Mouse (Mus musculus): ENCODE results near the gene Sec24d. TPM values are rescaled to one million over a fixed set of nuclear protein-coding genes. Genes with fewer than 3 reads are reported as not detected.

Sec24d gene
- polyA plus RNA-seq, 1 experiment from 2014 or later = 19.4 TPM

- Histone ChIP-seq H3K27me3 (ENCODE audit: low read depth, poor library complexity, severe bottlenecking) (no peaks in the 10 kb centered on the region), H3K4me3 (no peak overlapping the region), H3K27ac (no peak overlapping the region), H3K36me3 (no peaks in the 10 kb centered on the region), H3K9me3 (replicated peaks) (no peaks in the 10 kb centered on the region), H3K4me1 (no peaks in the 10 kb centered on the region)
- WGBS = 85% methylated on average over 4 of the region's 4 CpGs
- no peak for DNase-seq (ENCODE audit: low spot score)
Observed at GRCm38 (mm10) chr3:123258709-123259108, 8.5 kb upstream of the Sec24d start.

DNA sequence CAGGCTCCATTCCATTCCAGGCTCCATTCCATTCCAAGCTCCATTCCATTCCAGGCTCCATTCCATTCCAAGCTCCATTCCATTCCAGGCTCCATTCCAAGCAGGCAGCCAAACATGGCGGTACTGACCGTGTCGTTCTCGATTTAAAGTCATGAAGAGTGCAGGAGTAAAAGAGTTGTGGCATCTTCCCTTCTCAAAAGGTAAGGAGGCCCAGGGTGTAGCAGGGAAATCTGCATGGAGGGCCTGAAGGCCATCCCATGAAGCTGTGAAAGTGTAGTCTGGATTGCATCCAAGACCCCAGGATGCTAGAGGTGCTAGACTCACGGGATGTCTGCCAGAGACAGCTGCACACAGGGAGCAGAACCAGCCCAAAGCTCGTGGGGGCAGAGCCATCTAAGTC, 2.5 kb upstream of the Sec24d start:
- Histone ChIP-seq H3K9me3 (replicated peaks) (no peaks in the 10 kb centered on the region), H3K36me3 (no peaks in the 10 kb centered on the region), H3K27me3 (ENCODE audit: low read depth, poor library complexity, severe bottlenecking) (peaks cover 40% of the 10 kb centered on the region), H3K27ac (no peak overlapping the region), H3K4me1 (peaks cover 12% of the 10 kb centered on the region; the same call in 1 of the 2 replicates), H3K4me3 (0 out of 2 replicates have a peak overlapping the region, but pooled peaks have one; percentile 5)
- 69% methylated on average over 6 of the region's 6 CpGs for WGBS
- DNase-seq (ENCODE audit: low spot score) = no peak

DNA sequence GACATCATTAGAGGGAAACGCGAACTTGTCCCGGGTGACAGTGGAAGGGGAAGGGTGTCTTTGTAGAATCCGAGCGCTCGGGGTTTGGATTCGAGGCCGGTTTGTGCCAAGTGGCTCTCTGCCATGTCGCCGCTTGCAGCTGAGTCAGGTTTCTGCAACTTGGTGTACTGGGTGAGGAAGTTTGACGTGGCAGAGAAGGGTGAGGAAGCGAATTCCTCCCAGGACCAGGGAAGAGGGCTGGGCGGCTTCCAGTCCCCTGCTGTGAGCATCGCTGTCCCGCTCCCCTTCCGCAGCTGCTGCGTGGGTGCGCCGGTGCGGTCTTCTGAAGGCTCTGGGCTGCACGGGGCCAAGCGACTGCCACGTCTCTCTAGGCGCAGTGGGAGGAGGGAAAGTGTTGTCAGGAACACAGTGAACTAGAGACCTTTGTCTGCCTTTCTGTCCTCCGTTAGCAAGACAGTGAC, 516 bp downstream of the Sec24d start:
- Histone ChIP-seq H3K4me3 (peak overlapping the region; percentile 86), H3K27me3 (ENCODE audit: low read depth, poor library complexity, severe bottlenecking) (peaks cover 40% of the 10 kb centered on the region), H3K4me1 (peaks cover 12% of the 10 kb centered on the region; the same call in 1 of the 2 replicates), H3K9me3 (replicated peaks) (no peaks in the 10 kb centered on the region), H3K27ac (peak overlapping the region; percentile 81), H3K36me3 (peaks cover 3% of the 10 kb centered on the region; the same call in 1 of the 2 replicates)
- DNase-seq (ENCODE audit: low spot score) = peak; percentile 69
- 1% methylated on average over 25 of the region's 25 CpGs for WGBS

DNA sequence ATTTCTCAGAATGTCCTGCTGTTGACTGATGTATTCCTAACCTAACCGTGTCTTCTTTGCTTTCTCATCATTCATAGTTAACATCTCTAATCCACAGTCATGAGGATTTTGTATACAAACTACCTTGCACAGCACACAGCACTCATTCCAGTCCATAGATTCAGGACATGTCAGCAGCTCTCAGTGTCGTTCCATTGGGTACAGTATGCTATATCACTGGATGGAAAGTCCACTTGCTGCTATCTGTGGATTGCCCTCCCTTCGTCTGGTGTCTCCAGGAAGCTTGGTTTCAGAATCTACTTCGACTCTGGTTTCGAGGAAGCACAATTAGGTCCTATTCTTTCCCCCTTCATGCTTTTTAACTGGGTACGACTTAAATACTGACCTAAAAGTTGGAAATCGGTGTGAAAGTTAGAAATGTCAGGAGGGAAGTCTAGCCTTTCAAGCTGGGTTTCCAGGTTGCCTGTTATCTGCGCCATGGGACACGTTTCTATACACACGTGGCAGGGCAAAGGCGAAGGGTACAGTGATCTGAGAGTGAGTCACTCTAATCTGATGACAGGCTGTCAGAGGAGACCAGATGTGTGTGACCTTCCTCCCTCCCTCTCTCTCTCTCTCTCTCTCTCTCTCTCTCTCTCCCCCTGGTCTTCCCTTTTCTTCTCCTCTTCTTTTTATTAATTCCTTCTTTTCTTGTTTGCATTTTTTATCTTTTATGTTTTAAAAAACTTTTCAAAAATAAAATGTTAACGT, 15.8 kb downstream of the Sec24d start:
- Histone ChIP-seq H3K4me1 (peaks cover 3% of the 10 kb centered on the region; the same call in 1 of the 2 replicates), H3K27ac (no peak overlapping the region), H3K9me3 (replicated peaks) (no peaks in the 10 kb centered on the region), H3K36me3 (peaks cover 11% of the 10 kb centered on the region), H3K4me3 (no peak overlapping the region), H3K27me3 (ENCODE audit: low read depth, poor library complexity, severe bottlenecking) (no peaks in the 10 kb centered on the region)
- no peak for DNase-seq (ENCODE audit: low spot score)
- 87% methylated on average over 12 of the region's 12 CpGs for WGBS

DNA sequence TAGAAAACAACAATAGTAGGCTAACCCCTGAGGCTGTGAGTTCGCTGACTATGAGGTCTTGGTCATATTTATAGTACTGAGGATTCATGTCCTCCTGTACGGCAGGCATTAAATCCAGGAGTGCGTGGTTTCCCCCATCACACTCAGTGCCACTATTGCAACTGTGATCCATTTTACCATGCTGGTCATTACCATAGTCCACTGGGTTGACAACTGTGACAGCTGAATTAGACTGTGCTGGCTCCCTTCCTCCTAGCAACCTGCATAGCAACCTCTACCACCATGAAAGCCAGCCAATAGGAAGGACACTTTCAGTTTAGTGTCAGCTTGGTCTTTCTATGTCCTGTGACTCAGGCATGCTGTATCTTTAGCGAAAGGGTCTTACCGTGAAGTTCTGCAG, 17.0 kb downstream of the Sec24d start:
- H3K4me3 ChIP-seq = no peak overlapping the region
- peaks cover 10% of the 10 kb centered on the region for H3K4me1 ChIP-seq
- H3K9me3 ChIP-seq (replicated peaks) = no peaks in the 10 kb centered on the region
- no peaks in the 10 kb centered on the region for H3K27me3 ChIP-seq (ENCODE audit: low read depth, poor library complexity, severe bottlenecking)
- no peak overlapping the region for H3K27ac ChIP-seq
- WGBS = 92% methylated on average over 5 of the region's 5 CpGs
- peaks cover 9% of the 10 kb centered on the region for H3K36me3 ChIP-seq
- no peak for DNase-seq (ENCODE audit: low spot score)

DNA sequence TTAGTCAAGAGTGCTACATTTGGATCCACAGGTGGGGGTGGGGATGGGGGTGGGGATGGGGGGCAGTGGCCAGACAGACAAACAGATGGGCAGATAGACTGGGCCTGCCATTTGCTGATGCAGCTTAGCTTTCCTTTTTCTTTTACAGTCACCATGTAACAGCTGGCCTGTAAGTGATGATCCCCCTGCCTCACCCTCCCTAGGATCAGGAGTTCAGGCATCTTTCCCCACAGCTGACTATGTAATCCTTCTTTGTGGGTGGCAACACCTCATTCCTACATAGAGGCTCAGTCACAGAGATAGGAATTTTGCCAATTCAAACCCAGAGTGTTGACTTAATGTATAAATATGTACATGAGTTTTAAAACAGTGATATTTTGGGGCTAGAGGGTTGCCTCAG, 18.4 kb downstream of the Sec24d start:
- peaks cover 15% of the 10 kb centered on the region for H3K4me1 ChIP-seq
- no peak overlapping the region for H3K4me3 ChIP-seq
- H3K36me3 ChIP-seq = peaks cover 2% of the 10 kb centered on the region
- DNase-seq (ENCODE audit: low spot score) = no peak
- no peak overlapping the region for H3K27ac ChIP-seq
- H3K27me3 ChIP-seq (ENCODE audit: low read depth, poor library complexity, severe bottlenecking) = no peaks in the 10 kb centered on the region
- H3K9me3 ChIP-seq (replicated peaks) = no peaks in the 10 kb centered on the region

GRCm38 (mm10) chr3:123288856-123289570, 21.8 kb downstream of the Sec24d start:
- WGBS = 41% methylated on average over 9 of the region's 9 CpGs
- H3K27ac ChIP-seq = no peak overlapping the region
- H3K36me3 ChIP-seq = peaks cover 3% of the 10 kb centered on the region; the same call in 1 of the 2 replicates
- peaks cover 13% of the 10 kb centered on the region for H3K4me1 ChIP-seq
- H3K9me3 ChIP-seq (replicated peaks) = no peaks in the 10 kb centered on the region
- no peak for DNase-seq (ENCODE audit: low spot score)
- no peaks in the 10 kb centered on the region for H3K27me3 ChIP-seq (ENCODE audit: low read depth, poor library complexity, severe bottlenecking)
- H3K4me3 ChIP-seq = no peak overlapping the region

DNA sequence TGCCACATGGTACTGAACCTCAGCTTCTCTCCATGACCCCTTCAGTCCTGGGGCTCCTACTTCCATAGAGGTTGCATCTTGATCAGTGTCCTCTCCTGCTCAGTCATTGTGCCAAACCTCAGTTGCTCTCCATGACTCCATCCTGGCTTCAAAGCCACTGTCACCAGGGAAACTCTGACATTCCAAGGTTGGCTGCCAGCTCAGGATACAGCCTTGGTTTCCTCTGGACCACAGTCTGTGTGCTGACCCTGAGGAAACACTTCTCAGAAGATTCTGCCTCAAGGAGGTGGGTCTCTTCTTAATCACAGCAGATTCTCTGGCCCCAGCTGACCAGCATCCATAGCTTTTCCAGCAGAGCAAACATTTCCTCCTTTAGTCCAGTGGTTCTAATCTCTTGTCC, 24.4 kb downstream of the Sec24d start:
- peaks cover 13% of the 10 kb centered on the region; the same call in 1 of the 2 replicates for H3K36me3 ChIP-seq
- no peak for DNase-seq (ENCODE audit: low spot score)
- H3K4me3 ChIP-seq = no peak overlapping the region
- H3K4me1 ChIP-seq = peaks cover 13% of the 10 kb centered on the region
- no peaks in the 10 kb centered on the region for H3K27me3 ChIP-seq (ENCODE audit: low read depth, poor library complexity, severe bottlenecking)
- no peak overlapping the region for H3K27ac ChIP-seq
- no peaks in the 10 kb centered on the region for H3K9me3 ChIP-seq (replicated peaks)

DNA sequence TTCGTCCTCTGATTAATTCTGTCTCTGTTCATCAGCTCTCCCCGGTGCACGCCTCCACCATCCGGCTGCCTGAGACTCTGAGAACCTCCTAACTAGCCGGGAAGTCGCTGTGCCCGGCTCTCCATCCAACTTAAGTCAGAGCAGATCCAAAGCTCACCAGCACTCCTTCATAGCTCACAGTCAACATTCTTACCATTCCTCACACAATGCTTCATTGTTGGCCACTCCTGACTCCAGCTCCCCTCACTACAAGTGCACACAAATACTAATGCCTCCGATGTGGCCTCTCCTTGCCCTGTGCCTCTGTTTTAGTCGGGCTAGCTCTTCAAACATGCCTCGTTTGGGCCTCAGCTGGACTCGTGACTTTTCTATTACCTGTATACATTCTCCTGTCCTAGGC, 29.4 kb downstream of the Sec24d start:
- Histone ChIP-seq H3K27me3 (ENCODE audit: low read depth, poor library complexity, severe bottlenecking) (no peaks in the 10 kb centered on the region), H3K4me1 (no peaks in the 10 kb centered on the region), H3K9me3 (replicated peaks) (no peaks in the 10 kb centered on the region), H3K4me3 (no peak overlapping the region), H3K36me3 (peaks cover 13% of the 10 kb centered on the region; the same call in 1 of the 2 replicates), H3K27ac (no peak overlapping the region)
- DNase-seq (ENCODE audit: low spot score) = no peak
- WGBS = 85% methylated on average over 11 of the region's 11 CpGs

DNA sequence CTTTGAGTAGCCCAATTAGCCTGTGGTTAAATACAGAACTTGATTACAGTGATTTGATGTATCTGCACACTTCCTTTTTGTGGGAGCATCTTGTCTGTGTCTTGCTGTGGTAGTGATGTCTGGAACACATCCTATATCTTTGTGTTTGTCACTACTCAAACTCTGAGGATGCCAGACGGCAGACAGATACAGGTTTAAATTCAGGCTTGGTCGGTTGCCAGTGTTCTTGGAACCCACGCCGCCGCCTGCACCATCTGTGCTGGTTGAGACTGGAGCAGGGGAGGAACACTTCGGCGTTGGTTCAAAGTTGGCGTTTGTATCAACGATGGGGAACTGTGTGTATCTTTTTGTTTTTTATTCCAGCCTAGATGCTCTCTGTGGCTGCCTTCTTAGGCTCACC, 31.0 kb downstream of the Sec24d start:
- DNase-seq (ENCODE audit: low spot score) = no peak
- Histone ChIP-seq H3K4me3 (no peak overlapping the region), H3K4me1 (no peaks in the 10 kb centered on the region), H3K27me3 (ENCODE audit: low read depth, poor library complexity, severe bottlenecking) (no peaks in the 10 kb centered on the region), H3K36me3 (peaks cover 22% of the 10 kb centered on the region), H3K9me3 (replicated peaks) (no peaks in the 10 kb centered on the region), H3K27ac (no peak overlapping the region)
- WGBS = 87% methylated on average over 9 of the region's 9 CpGs

- H3K4me3 ChIP-seq = no peak overlapping the region
- WGBS = 94% methylated on average over 2 of the region's 2 CpGs
- no peak for DNase-seq (ENCODE audit: low spot score)
- no peaks in the 10 kb centered on the region for H3K9me3 ChIP-seq (replicated peaks)
- no peaks in the 10 kb centered on the region for H3K27me3 ChIP-seq (ENCODE audit: low read depth, poor library complexity, severe bottlenecking)
- peaks cover 9% of the 10 kb centered on the region for H3K36me3 ChIP-seq
- H3K27ac ChIP-seq = no peak overlapping the region
- no peaks in the 10 kb centered on the region for H3K4me1 ChIP-seq
Observed at GRCm38 (mm10) chr3:123301521-123301920, 34.3 kb downstream of the Sec24d start.

- no peaks in the 10 kb centered on the region for H3K4me1 ChIP-seq
- H3K27ac ChIP-seq = no peak overlapping the region
- H3K27me3 ChIP-seq (ENCODE audit: low read depth, poor library complexity, severe bottlenecking) = no peaks in the 10 kb centered on the region
- 94% methylated on average over 15 of the region's 15 CpGs for WGBS
- H3K4me3 ChIP-seq = no peak overlapping the region
- H3K9me3 ChIP-seq (replicated peaks) = no peaks in the 10 kb centered on the region
- H3K36me3 ChIP-seq = peaks cover 9% of the 10 kb centered on the region
- DNase-seq (ENCODE audit: low spot score) = no peak
Observed at GRCm38 (mm10) chr3:123305611-123306010, 38.4 kb downstream of the Sec24d start.

- Histone ChIP-seq H3K27me3 (ENCODE audit: low read depth, poor library complexity, severe bottlenecking) (no peaks in the 10 kb centered on the region), H3K9me3 (replicated peaks) (no peaks in the 10 kb centered on the region), H3K36me3 (peaks cover 2% of the 10 kb centered on the region; the same call in 1 of the 2 replicates), H3K27ac (no peak overlapping the region), H3K4me1 (no peaks in the 10 kb centered on the region), H3K4me3 (no peak overlapping the region)
- WGBS = 97% methylated on average over 6 of the region's 6 CpGs
- no peak for DNase-seq (ENCODE audit: low spot score)
Observed at GRCm38 (mm10) chr3:123307446-123307845, 40.2 kb downstream of the Sec24d start.
